Comparison of ENCODE assay signal across 8 mouse cellular contexts in genomic region chr7:5014251-5015117, GRCm38 (mm10). TPM values are rescaled to one million over a fixed set of nuclear protein-coding genes. Genes with fewer than 3 reads are reported as not detected.
DNase-seq lines count a peak whose midpoint lies in the region; ATAC-seq and TF ChIP-seq lines count a peak whose summit lies in the region.

Zfp524 (plus strand) TSS chr7:5014415.
Fiz1 (minus strand) TSS chr7:5014697.

- H3K27ac ChIP-seq in gastrocnemius, adult 2 months: peak within 1 kb of the TSS; percentile 97
- H3K27ac ChIP-seq in hindbrain, postnatal 0 days: peak within 1 kb of the TSS; percentile 98
- peak within 1 kb of the TSS; percentile 99 for H3K27ac ChIP-seq in left cerebral cortex, adult 2 months

- no peak for TF ChIP-seq CTCF in gastrocnemius, adult 2 months (IDR thresholded peaks at IDR 0.05)
- no peak for TF ChIP-seq CTCF in hindbrain, postnatal 0 days (IDR thresholded peaks at IDR 0.05; ENCODE audit: low read depth)
- no peak; the same call in 1 of the 2 replicates for TF ChIP-seq CTCF in left cerebral cortex, adult 2 months (IDR thresholded peaks at IDR 0.05)

- H3K4me2 ChIP-seq in hindbrain, postnatal 0 days (ENCODE audit: low read depth, low read length): peak within 1 kb of the TSS; percentile 66

- H3K9me3 ChIP-seq in hindbrain, postnatal 0 days (ENCODE audit: low read length): no peaks in the 10 kb centered on the region

- peak; percentile 64 for ATAC-seq in common myeloid progenitor, adult 5-6 weeks (replicated peaks; ENCODE audit: low read depth, poor library complexity, severe bottlenecking)
- ATAC-seq in hindbrain, postnatal 0 days: peak; percentile 84
- peak; percentile 66 for ATAC-seq in megakaryocyte, adult 5-6 weeks (ENCODE audit: poor library complexity, severe bottlenecking)

- intact Hi-C loops in gastrocnemius, adult 2 months (cut with DNase I): loop anchor here (2.0 to 5.0 kb wide), 3 partner anchors 46 to 1273 kb away; partner anchors contain the start of gene Zfp667
- intact Hi-C loops in left cerebral cortex, adult 2 months (cut with DNase I): loop anchor here (1.0 to 2.0 kb wide), 2 partner anchors 18 to 24 kb away; partner anchors contain the start of genes Zfp579 and Zfp784

- H3K27me3 ChIP-seq in hindbrain, postnatal 0 days (ENCODE audit: insufficient read depth, low read length): no peaks in the 10 kb centered on the region

- H3K4me1 ChIP-seq in hindbrain, postnatal 0 days (ENCODE audit: insufficient read depth, low read length): no peaks in the 10 kb centered on the region

- peaks cover 21% of the 10 kb centered on the region for H3K36me3 ChIP-seq in hindbrain, postnatal 0 days (ENCODE audit: insufficient read depth, low read length)

- peak; percentile 99 for DNase-seq in ZHBTc4 (ENCODE audit: low read depth, low spot score)
- DNase-seq in gastrocnemius, adult 2 months: peak; percentile 97
- DNase-seq in hindbrain, postnatal 0 days (ENCODE audit: low spot score): peak; percentile 98
- DNase-seq in left cerebral cortex, adult 2 months (ENCODE audit: extremely low spot score in 1 of 2, low spot score in 2 of 2): peak; percentile 95 to 97
- DNase-seq in right cerebral cortex, adult 2 months (ENCODE audit: low spot score in 2 of 2): peak; percentile 97 to 99
- peak; percentile 98 for DNase-seq in urinary bladder, postnatal 14 days (ENCODE audit: low spot score)

- under 1% methylated on average over 42 of the region's 42 CpGs for WGBS in hindbrain, postnatal 0 days

- peak within 1 kb of the TSS; percentile 73 for H3K9ac ChIP-seq in hindbrain, postnatal 0 days (replicated peaks; ENCODE audit: low read length)

- H3K4me3 ChIP-seq in gastrocnemius, adult 2 months: peak within 1 kb of the TSS; percentile 95
- peak within 1 kb of the TSS; percentile 65 for H3K4me3 ChIP-seq in hindbrain, postnatal 0 days (ENCODE audit: low read length)
- peak within 1 kb of the TSS; percentile 95 for H3K4me3 ChIP-seq in left cerebral cortex, adult 2 months

RNA-seq across cellular contexts. Expression of gene Zfp524, which starts in this region (rescaled TPM):
- 2.2 and 7.4 TPM in 2 replicates for total RNA-seq in common myeloid progenitor, adult 5-6 weeks (2017)
- 10 to 100 TPM in 1 of 2 experiments, 1 to 10 TPM in 1; 6.5 to 10.4 TPM for total RNA-seq in gastrocnemius, adult 2 months (2021)
- total RNA-seq in hindbrain, postnatal 0 days (2014; rRNA removed): 4.3 and 7.2 TPM in 2 replicates
- polyA plus RNA-seq in hindbrain, postnatal 0 days (2015; fragmentation: Nextera tagmentation; extraction: Ambion mirVana): 4.2 and 5.1 TPM in 2 replicates
- 1 to 10 TPM; 6.3 to 6.5 TPM for total RNA-seq in left cerebral cortex, adult 2 months (2021)
- total RNA-seq in megakaryocyte, adult 5-6 weeks (2015): 24.8 and 26.2 TPM in 2 replicates
- 13.5 and 13.9 TPM in 2 replicates for total RNA-seq in megakaryocyte, adult 5-6 weeks (2017)

RNA-seq across cellular contexts. Expression of gene Fiz1, which starts in this region (rescaled TPM):
- total RNA-seq in common myeloid progenitor, adult 5-6 weeks (2017): 20.0 and 21.1 TPM in 2 replicates
- total RNA-seq in gastrocnemius, adult 2 months (2021): 10 to 100 TPM; 23.2 to 23.3 TPM
- 41.1 and 44.0 TPM in 2 replicates for total RNA-seq in hindbrain, postnatal 0 days (2014; rRNA removed)
- 27.6 and 29.1 TPM in 2 replicates for polyA plus RNA-seq in hindbrain, postnatal 0 days (2015; fragmentation: Nextera tagmentation; extraction: Ambion mirVana)
- 10 to 100 TPM; 24.1 to 26.3 TPM for total RNA-seq in left cerebral cortex, adult 2 months (2021)
- total RNA-seq in megakaryocyte, adult 5-6 weeks (2015): 19.2 and 20.6 TPM in 2 replicates
- 9.3 and 12.1 TPM in 2 replicates for total RNA-seq in megakaryocyte, adult 5-6 weeks (2017)

Comparison
In these comparisons a context has a peak if more than half of its experiments do, and no peak if none do; other contexts are left out.
1. Peak in every context shown above with its lines: DNase-seq, ATAC-seq, H3K4me3 ChIP-seq and H3K27ac ChIP-seq.